Comparison of ENCODE assay signal across 14 mouse cellular contexts in the genomic region with DNA sequence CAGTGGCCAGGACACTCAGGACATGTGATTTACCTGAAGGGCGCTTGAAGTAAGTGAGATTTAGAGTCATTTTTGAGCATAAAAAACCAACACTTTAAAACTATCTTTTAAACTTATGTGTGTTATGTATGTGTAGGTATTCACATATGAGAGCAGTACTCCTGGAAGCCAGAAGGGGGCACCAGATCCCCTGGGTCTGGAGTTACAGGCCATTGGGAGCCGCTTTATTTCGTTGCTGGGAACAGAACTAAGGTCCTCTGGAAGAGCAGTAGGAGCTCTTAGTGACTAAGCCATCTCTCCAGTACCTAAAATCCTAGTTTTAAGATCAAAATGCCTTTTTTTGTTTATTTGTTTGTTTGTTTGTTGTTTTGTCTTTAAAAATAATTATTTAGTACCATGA.
DNase-seq lines count a peak whose midpoint lies in the region; ATAC-seq and TF ChIP-seq lines count a peak whose summit lies in the region.
"Had no signal": no experiment of that assay in that cellular context is flagged by ENCODE, and none has a peak within 500 bp of the region (broad histone marks: within the 10 kb centered on the region; RNA-seq: fewer than 3 reads in every experiment).

No protein-coding gene starts in this region.

- no peak overlapping the region for H3K4me2 ChIP-seq in liver, embryonic 14.5 days (ENCODE audit: low read depth)
- no peak overlapping the region for H3K4me2 ChIP-seq in liver, embryonic 12.5 days
- H3K4me2 ChIP-seq: heart, embryonic 11.5 days; hindbrain, embryonic 14.5 days had no signal

- TF ChIP-seq CTCF in liver, embryonic 14.5 days (IDR thresholded peaks at IDR 0.05; ENCODE audit: low read depth) = peak; percentile 34
- peak; percentile 79 for TF ChIP-seq CTCF in E14TG2a.4 (conservative IDR thresholded peaks at IDR 0.05; ENCODE audit: low read length)
- 0 out of 2 replicates have a peak, but pooled peaks have one; percentile 13 for TF ChIP-seq CTCF in bone marrow macrophage, adult 2 months (IDR thresholded peaks at IDR 0.05; ENCODE audit: low read depth, low read length)

- no peak overlapping the region for H3K9ac ChIP-seq in liver, embryonic 14.5 days (replicated peaks)
- no peak overlapping the region for H3K9ac ChIP-seq in liver, embryonic 12.5 days
- H3K9ac ChIP-seq: hindbrain, embryonic 14.5 days had no signal

- WGBS in liver, embryonic 14.5 days (ENCODE audit: insufficient replicate concordance) = 62% methylated on average over 3 of the region's 3 CpGs
- 64% methylated on average over 3 of the region's 3 CpGs for WGBS in liver, embryonic 12.5 days (ENCODE audit: insufficient replicate concordance)

- H3K27me3 ChIP-seq in liver, embryonic 14.5 days (ENCODE audit: control insufficient read depth, insufficient read depth, low read length) = no peaks in the 10 kb centered on the region
- H3K27me3 ChIP-seq in liver, embryonic 12.5 days (replicated peaks) = no peaks in the 10 kb centered on the region
- no peaks in the 10 kb centered on the region for H3K27me3 ChIP-seq in E14TG2a.4 (ENCODE audit: insufficient read depth, low read length)
- H3K27me3 ChIP-seq: megakaryocyte, embryonic 14.5 days had no signal

- no peaks in the 10 kb centered on the region for H3K9me3 ChIP-seq in liver, embryonic 14.5 days (ENCODE audit: control insufficient read depth, low read length)
- no peaks in the 10 kb centered on the region for H3K9me3 ChIP-seq in liver, embryonic 12.5 days (replicated peaks)
- peaks cover 2% of the 10 kb centered on the region; the same call in 1 of the 2 replicates for H3K9me3 ChIP-seq in E14TG2a.4 (ENCODE audit: low read length)

- peak; percentile 52 for DNase-seq in heart, adult 11 months
- DNase-seq in heart, postnatal 25 days (ENCODE audit: low spot score) = no peak
- no peak for DNase-seq in liver, embryonic 14.5 days (ENCODE audit: low read depth in 3 of 3, low spot score in 3 of 3)
- DNase-seq in left cerebral cortex, postnatal 36 days (ENCODE audit: low spot score in 2 of 2) = no peak
- DNase-seq: adrenal gland, adult 8-10 months; cerebellum, adult 11-12 months had no signal

- no peak for ATAC-seq in liver, embryonic 14.5 days (ENCODE audit: insufficient read depth)
- no peak for ATAC-seq in liver, embryonic 12.5 days
- no peak for ATAC-seq in megakaryocyte-erythroid progenitor cell, adult 5-6 weeks (replicated peaks; ENCODE audit: low FRiP score, low TSS enrichment, poor library complexity, severe bottlenecking)

- TF ChIP-seq EP300 in liver, embryonic 14.5 days (IDR thresholded peaks at IDR 0.05; ENCODE audit: low read depth) = no peak

- no peak overlapping the region for H3K4me3 ChIP-seq in liver, embryonic 14.5 days (ENCODE audit: insufficient read depth in 1 of 2, low read depth in 2 of 2, low read length in 2 of 2)
- H3K4me3 ChIP-seq in liver, embryonic 12.5 days = no peak overlapping the region
- no peak overlapping the region for H3K4me3 ChIP-seq in E14TG2a.4 (replicated peaks; ENCODE audit: low read length)
- no peak overlapping the region for H3K4me3 ChIP-seq in bone marrow macrophage, adult 2 months (ENCODE audit: insufficient read depth, low read length)
- H3K4me3 ChIP-seq: megakaryocyte, embryonic 14.5 days had no signal

- H3K27ac ChIP-seq in liver, embryonic 14.5 days = no peak overlapping the region
- H3K27ac ChIP-seq in liver, embryonic 12.5 days = no peak overlapping the region
- no peak overlapping the region for H3K27ac ChIP-seq in bone marrow macrophage, adult 2 months (ENCODE audit: insufficient read depth, low read depth, low read length)
- H3K27ac ChIP-seq: hindbrain, embryonic 14.5 days had no signal

- intact Hi-C loops in heart, postnatal 25 days (cut with DNase I) = no loop called here
- intact Hi-C loops in left cerebral cortex, postnatal 36 days (cut with DNase I) = no loop called here

- H3K36me3 ChIP-seq in liver, embryonic 14.5 days (replicated peaks; ENCODE audit: control insufficient read depth, insufficient read depth, low read depth) = no peaks in the 10 kb centered on the region
- no peaks in the 10 kb centered on the region for H3K36me3 ChIP-seq in liver, embryonic 12.5 days
- H3K36me3 ChIP-seq in E14TG2a.4 (ENCODE audit: insufficient read depth, low read length) = no peaks in the 10 kb centered on the region
- H3K36me3 ChIP-seq: G1E had no signal

- no peak for TF ChIP-seq POLR2A in bone marrow macrophage, adult 2 months (IDR thresholded peaks at IDR 0.05; ENCODE audit: borderline replicate concordance, low read depth, low read length)

- H3K4me1 ChIP-seq in liver, embryonic 14.5 days (replicated peaks; ENCODE audit: control insufficient read depth in 2 of 2, insufficient read depth in 2 of 2, low read length in 1 of 2) = no peaks in the 10 kb centered on the region
- no peaks in the 10 kb centered on the region for H3K4me1 ChIP-seq in liver, embryonic 12.5 days
- no peaks in the 10 kb centered on the region for H3K4me1 ChIP-seq in E14TG2a.4 (replicated peaks; ENCODE audit: low read depth, low read length)
- H3K4me1 ChIP-seq in bone marrow macrophage, adult 2 months (ENCODE audit: control insufficient read depth, insufficient read depth, low read length) = no peaks in the 10 kb centered on the region
- H3K4me1 ChIP-seq: megakaryocyte, embryonic 14.5 days had no signal

Comparison
In these comparisons a context has a peak if more than half of its experiments do, and no peak if none do; other contexts are left out.
1. CTCF ChIP-seq: peak in every context shown above with its lines; median percentile 79 in E14TG2a.4; 34 in liver, embryonic 14.5 days; 13 in bone marrow macrophage, adult 2 months.